Mouse (Mus musculus): Measurements from ENCODE around the gene Tnp1. TPM values are rescaled to one million over a fixed set of nuclear protein-coding genes. Genes with fewer than 3 reads are reported as not detected.

The Tnp1 gene
- total RNA-seq, 2 experiments from 2014 or later: not detected

DNA sequence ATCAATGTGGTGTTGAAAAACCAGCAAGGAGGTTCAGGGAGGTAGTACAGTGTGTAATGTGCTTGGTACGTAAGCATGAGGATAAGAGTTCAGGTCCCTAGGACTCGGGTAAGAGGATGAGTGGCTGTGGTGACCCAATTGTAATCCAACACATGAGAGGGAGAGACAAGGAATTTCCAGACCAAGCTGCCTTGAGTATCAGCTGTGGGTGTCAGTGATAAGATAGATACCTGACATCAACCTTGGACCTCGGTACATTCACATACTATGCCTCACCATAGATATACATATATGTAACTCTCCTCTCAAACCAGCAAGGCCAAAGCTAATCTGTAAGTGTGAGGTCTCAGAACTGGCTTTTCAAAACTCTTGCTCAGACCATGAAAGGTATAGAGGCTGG is 10.4 kb upstream of the Tnp1 start:
- DNase-seq (ENCODE audit: extremely low spot score in 1 of 2, low spot score in 1 of 2): no peak

- DNase-seq (ENCODE audit: extremely low spot score in 1 of 2, low spot score in 1 of 2): no peak
These were observed 8.9 kb downstream of the Tnp1 start for GRCm38 (mm10) chr1:73006847-73007246.

GRCm38 (mm10) chr1:73004890-73005289 is 10.8 kb downstream of the Tnp1 start:
- no peak for DNase-seq (ENCODE audit: extremely low spot score in 1 of 2, low spot score in 1 of 2)

DNA sequence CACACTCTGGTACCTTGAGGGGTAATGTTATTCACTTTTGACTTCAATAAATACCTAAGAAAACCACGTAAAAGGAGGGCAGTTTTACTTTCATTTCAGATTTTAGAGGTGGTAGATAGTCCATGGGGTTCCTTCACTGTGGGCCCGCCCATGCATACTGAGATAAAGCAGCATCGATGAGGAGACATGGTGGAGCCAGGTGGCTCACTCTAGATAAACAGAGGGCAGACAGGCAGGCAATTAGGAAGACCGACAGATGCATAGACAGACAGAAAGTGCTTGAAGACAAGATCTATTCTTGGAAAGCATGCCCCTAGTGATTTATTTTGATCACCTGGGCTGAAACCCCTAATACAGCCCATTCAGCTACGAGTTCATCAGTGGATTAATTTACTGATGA is 13.1 kb downstream of the Tnp1 start:
- DNase-seq (ENCODE audit: extremely low spot score in 1 of 2, low spot score in 1 of 2): no peak

DNA sequence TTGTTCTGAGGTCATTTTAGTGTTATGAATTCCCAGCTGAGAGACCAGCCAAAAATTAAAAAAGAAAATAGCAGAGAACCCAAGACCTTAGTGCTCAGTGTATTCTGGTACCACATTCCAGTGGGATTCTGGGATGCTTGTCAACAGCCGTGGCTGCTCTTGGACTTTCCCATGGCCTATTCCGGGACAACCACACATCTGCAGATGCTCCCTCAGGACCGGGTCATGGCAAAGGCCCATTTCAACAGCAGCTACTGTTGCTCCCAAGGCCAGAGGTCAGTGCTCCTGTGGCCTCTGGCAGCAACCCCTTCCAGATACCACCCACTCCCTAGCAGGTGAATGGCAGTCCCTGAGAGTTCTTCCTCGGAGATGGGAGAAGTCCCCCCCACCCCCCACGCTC is 13.7 kb downstream of the Tnp1 start:
- no peak for DNase-seq (ENCODE audit: extremely low spot score in 1 of 2, low spot score in 1 of 2)

DNA sequence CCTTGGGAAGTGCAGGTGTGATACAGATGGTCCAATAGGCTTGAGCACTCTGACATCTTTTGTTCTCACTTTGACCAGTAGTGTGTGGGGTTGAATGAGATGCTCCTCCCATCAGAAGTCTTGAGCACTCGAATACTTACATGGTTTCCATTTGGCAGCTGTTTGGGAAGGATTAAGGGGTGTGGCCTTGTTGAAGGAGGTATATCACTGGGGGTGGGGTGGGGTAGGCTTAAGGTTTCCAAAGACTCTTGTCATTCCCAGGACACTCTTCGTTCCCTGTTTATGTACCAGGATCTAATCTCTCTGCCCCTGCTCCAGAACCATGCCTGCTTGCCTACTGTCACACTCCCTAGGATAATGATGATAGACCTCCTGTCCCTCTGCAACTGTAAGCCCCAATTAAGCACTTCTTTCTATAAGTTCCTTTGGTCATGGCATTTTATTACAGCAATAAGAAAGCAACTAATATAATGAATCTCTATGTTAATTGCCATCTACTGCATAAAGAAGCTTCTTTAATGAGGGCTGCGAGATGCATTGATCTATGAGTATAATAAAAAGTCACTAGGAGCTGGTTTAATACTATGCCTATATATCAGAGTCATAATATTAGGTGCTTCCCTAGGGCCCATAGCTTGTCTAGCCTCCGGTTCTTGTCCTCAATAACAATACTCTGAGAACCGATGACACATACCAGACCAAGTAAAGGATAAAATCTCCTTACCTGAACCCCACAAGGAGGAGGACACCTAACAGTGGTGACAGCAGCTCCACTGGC is 20.8 kb downstream of the Tnp1 start:
- DNase-seq (ENCODE audit: extremely low spot score in 1 of 2, low spot score in 1 of 2): no peak

DNA sequence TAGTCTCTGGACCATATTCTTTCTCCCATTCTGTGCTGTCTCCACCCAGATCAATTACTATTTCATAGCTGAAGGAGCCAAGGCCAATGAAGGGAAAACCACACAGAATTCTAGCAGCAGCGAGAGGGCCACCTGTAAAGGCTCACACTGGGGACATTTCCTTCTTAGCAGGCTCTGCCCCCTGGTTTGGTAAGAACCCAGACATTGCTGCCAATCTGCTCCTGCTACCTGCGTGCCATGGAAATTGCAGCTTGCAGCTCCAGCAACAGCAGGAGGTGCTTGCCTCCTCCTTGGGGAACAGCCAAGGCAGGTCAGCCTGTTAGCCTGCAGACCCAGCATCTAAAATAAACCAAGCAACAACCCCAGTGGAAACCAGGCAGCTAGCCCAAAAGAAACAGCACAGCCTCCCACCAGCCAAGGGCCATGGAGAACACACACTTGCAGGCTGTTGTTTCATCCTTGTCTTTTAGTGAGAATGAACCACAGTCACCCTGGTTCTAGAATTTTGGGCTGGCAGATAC is 22.7 kb downstream of the Tnp1 start:
- DNase-seq (ENCODE audit: extremely low spot score in 1 of 2, low spot score in 1 of 2): no peak

- DNase-seq (ENCODE audit: extremely low spot score in 1 of 2, low spot score in 1 of 2): no peak
These were observed 23.5 kb downstream of the Tnp1 start for GRCm38 (mm10) chr1:72992209-72992608.

DNA sequence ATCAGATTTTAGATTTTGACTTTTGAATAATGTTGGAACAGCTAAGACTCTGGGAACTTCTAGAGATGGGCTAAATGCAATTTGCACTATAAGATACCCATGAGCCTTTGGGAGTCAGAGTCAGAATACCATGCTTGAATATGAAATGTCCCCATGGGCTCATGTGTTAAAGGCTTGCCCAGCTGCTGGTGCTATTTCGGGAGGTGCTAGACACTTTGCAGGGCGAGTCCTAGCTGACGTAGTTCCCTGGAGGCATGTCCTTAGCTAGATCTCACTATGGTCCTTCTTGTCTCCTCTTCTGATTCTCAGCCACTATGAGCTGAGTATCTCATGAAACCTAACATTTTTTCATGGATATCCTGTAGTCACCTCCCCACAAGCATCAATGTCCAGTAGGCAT is 26.8 kb downstream of the Tnp1 start:
- no peak for DNase-seq (ENCODE audit: extremely low spot score in 1 of 2, low spot score in 1 of 2)

DNA sequence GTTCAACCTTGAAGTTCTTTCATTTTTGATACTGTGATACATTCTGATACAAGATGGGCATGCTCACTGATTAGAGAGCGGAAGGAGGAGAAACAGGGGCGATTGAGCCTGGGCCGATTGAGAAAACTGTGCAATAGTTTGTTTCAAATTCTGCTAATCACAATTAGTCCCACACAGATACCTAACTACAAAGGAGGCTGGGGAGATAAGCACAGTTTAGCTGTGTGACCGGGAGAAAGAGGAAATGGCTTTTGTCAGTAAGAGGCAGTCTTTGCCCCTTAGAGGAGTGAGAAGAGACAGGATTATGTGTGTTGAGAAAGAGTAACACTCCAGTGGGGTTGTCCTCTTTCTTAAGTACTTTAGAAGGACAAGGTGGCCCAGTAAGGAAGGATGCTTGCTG is 29.0 kb downstream of the Tnp1 start:
- DNase-seq (ENCODE audit: extremely low spot score in 1 of 2, low spot score in 1 of 2): no peak

DNA sequence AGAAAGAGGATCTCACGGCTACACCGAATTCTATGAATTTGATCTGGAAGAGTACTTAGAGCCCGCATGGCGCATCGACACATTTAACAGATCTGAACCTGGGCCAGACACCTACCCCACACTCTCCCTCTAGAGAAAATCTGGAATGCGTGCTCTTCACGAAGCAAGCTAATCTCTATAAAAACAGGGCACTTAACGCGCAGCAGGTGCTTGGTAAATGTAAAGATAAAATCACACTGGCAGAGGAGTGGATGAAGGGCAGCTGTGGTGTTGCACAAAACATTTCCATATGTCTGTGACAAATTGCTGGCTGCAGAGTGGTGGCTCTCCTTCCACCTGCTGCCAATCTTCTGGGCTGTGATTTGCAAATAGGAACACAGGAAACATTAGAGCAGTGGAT is 36.8 kb downstream of the Tnp1 start:
- no peak for DNase-seq (ENCODE audit: extremely low spot score in 1 of 2, low spot score in 1 of 2)

DNA sequence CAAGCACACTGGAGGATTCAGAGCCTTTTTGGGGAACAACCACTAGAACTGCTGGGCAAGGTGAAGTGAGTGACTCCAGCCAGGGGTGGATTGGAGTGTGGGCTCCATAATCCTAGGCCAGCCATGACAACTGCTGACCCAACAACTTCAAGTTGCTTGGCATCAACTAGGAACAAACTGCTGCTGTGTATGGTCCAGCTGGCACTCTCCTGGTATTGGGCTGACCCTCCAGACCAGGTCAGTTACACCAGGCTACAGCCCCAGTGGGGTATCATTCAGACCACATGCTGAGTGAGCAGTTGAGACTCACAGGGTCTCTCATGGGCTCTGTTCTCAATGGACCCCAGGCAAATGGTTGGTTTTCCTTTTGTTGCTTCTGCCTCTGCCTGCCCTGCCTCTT is 41.5 kb downstream of the Tnp1 start:
- no peak for DNase-seq (ENCODE audit: extremely low spot score in 1 of 2, low spot score in 1 of 2)

DNA sequence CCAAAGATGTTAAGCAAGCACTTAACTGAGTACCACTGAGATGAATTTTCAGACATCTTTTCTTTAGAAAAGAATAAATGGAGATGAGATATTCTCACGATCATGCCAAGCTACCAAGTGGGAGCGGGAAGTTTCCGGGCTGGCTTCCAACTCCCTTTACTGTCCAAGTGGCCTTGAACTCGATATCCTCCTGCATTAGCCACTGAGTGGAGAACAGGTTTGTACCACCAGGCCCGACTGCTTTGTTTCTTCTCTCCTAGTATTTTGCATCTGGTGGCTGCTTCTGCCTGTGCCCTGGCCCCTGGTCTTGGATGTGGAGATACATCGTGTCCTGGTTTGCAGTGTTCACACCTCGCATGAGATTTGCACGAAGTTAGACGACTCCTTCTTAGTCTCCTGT is 45.2 kb downstream of the Tnp1 start:
- no peak for DNase-seq (ENCODE audit: extremely low spot score in 1 of 2, low spot score in 1 of 2)

DNA sequence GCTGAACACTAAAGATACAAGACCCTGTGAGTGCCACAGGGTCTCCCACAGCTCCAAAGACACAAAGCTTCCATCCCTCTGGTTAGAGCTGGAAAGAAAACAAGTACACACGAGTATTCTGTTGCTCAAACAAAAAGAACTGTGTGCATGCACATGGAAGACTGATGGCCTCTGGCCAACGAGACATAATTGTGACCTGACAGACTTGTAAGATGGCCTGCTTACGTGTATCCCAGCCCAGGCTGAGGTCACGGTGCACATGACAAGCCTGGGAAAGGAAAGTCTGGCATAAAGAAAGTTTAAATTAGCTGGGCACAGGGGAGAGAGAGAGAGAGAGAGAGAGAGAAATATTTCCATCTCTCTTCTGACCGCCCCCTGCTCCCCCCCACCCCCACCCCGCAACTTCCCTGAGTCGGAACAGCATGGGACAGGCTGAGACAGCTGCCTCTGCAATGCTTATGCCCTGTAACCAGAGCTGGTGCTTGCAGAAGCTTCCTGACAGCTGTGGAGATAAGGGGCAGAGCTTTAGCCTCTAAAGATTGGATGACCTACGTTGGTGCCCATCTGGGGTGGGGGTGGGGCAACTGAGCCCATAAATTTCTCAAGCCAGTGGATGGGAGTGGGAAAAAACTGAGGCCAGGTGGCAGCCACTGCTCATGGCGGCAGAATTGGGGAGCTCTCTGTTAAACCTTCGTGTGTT is 46.4 kb downstream of the Tnp1 start:
- DNase-seq (ENCODE audit: extremely low spot score in 1 of 2, low spot score in 1 of 2): no peak

DNA sequence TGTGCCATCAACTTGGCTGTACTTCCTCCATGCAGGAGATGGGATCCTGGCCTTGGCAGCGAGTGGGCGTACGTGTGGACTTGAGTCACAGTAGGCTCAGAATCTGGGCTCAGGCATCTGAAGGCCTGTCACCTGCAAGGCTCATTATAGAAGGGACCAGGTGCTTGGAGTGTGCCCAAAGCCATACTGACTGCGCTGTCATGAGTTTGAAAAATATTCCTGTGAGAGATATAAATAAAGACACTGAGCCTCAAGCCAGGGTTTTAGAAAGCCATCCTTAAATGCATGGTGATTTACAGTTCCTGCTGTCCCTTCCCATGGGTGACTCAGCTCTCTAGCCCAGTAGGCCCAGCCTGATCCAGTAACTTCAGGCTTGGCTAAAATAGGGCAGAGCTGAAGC is 49.3 kb downstream of the Tnp1 start:
- no peak for DNase-seq (ENCODE audit: extremely low spot score in 1 of 2, low spot score in 1 of 2)

Other genes with a start within 250 kb of the Tnp1 start
- 10 to 100 TPM; 44.4 to 50.5 TPM for gene Igfbp2, start 191.4 kb downstream of the Tnp1 start, total RNA-seq (2021)
- 10 to 100 TPM; 69.7 to 72.5 TPM for gene Igfbp5, start 141.0 kb downstream of the Tnp1 start, total RNA-seq (2021)

Measured in layer of hippocampus, postnatal 25 days (tissue).